Mouse (Mus musculus) G1E (cell line): ENCODE measurements around the gene Qk. TPM values are rescaled to one million over a fixed set of nuclear protein-coding genes. Genes with fewer than 3 reads are reported as not detected.

Experiments used
- ATAC-seq: 2 replicates; pipeline ENCODE4 v1.8.0; 2016; ENCODE audit warnings: mild to moderate bottlenecking; ENCODE audit not compliant: insufficient number of reproducible peaks, poor library complexity, low FRiP score, severe bottlenecking; ENCODE audit errors: extremely low read depth
- DNase-seq: peaks from one replicate; pipeline ENCODE4 v3.0.0; 2012; ENCODE audit warnings: low spot score
- H3K27me3 ChIP-seq: 2 replicates; pipeline ENCODE4 v1.6.1; 2012; ENCODE audit warnings: mild to moderate bottlenecking, low read length, inconsistent platforms; ENCODE audit not compliant: insufficient read depth
- H3K36me3 ChIP-seq: replicated peaks from 2 replicates; pipeline ENCODE3; 2012; ENCODE audit warnings: mild to moderate bottlenecking, inconsistent platforms
- H3K4me1 ChIP-seq: 2 replicates; pipeline ENCODE4 v1.6.1; 2012; ENCODE audit warnings: low read depth, low read length, inconsistent platforms, mixed read lengths; ENCODE audit not compliant: insufficient read depth
- H3K4me3 ChIP-seq: 2 replicates; pipeline ENCODE4 v1.5.1; 2012; ENCODE audit warnings: low read depth, mild to moderate bottlenecking, inconsistent platforms, low read length, moderate library complexity, mixed read lengths
- H3K9me3 ChIP-seq: replicated peaks from 2 replicates; pipeline ENCODE4 v1.6.1; 2012; ENCODE audit warnings: inconsistent platforms
- CTCF ChIP-seq: IDR thresholded peaks from 2 replicates; pipeline ENCODE4 v1.5.1; 2012; ENCODE audit warnings: low read depth, low read length, inconsistent platforms, mixed read lengths
- GATA1 ChIP-seq: IDR thresholded peaks from 2 replicates; pipeline ENCODE4 v1.6.1; 2012; ENCODE audit warnings: borderline replicate concordance, low read length, inconsistent platforms, mixed read lengths
- GATA2 ChIP-seq: IDR thresholded peaks from 2 replicates; pipeline ENCODE4 v1.6.1; 2012; ENCODE audit warnings: low read depth, low read length, inconsistent platforms, borderline replicate concordance
- POLR2AphosphoS5 ChIP-seq: IDR thresholded peaks from 2 replicates; pipeline ENCODE4 v1.6.1; 2012; ENCODE audit warnings: low read depth, low read length, inconsistent platforms; ENCODE audit not compliant: insufficient replicate concordance
- TAL1 ChIP-seq: conservative IDR thresholded peaks from 2 replicates; pipeline ENCODE4 v1.6.1; 2012; ENCODE audit warnings: low read depth, low read length, inconsistent platforms, mixed read lengths
- polyA plus RNA-seq: library from polyadenylated mRNA; stranded (reverse); fragments of >175 nt; gene quantifications from 2 replicates; pipeline ENCODE4 v1.2.3, GENCODE M21; 2012
- total RNA-seq, 2 experiments: library from RNA; stranded (forward) in 1 of 2; stranded (reverse) in 1 of 2; fragments of 200-1000 nt in 1 of 2; fragments of >200 nt in 1 of 2; fragmentation: Nextera tagmentation in 1 of 2; gene quantifications; 2 replicates each; pipeline ENCODE4 v1.2.3; 2014 to 2017

Gene Qk
- total and polyA plus RNA-seq, 3 experiments, result 9.5 to 419 (median 65.7) TPM

DNA sequence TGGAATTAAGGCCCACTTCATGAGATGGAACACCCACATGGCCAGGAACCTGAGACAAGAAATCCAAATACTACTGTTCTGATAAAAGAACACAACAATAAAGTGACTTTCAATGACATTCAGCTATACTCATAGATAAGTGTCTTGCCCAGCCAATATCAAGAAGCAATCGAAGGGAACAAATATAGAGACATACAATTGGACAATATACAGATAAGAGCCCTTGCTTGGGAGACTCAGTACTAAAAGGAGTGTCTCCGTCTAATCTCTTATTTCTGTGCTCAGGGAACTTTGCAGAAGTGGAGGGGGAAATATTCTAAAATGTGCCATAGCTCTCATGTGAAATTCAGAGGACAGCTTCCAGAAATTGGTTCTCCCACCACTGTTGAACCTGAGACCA lies 83.1 kb downstream of the Qk start:
- H3K27me3 ChIP-seq, result no peaks in the 10 kb centered on the region
- H3K36me3 ChIP-seq, result peaks cover 16% of the 10 kb centered on the region
- ATAC-seq (no peak), DNase-seq (no peak)
- TF ChIP-seq TAL1, result no peak
- H3K9me3 ChIP-seq, result no peaks in the 10 kb centered on the region
- no peaks in the 10 kb centered on the region for H3K4me1 ChIP-seq
- H3K4me3 ChIP-seq, result no peak overlapping the region

DNA sequence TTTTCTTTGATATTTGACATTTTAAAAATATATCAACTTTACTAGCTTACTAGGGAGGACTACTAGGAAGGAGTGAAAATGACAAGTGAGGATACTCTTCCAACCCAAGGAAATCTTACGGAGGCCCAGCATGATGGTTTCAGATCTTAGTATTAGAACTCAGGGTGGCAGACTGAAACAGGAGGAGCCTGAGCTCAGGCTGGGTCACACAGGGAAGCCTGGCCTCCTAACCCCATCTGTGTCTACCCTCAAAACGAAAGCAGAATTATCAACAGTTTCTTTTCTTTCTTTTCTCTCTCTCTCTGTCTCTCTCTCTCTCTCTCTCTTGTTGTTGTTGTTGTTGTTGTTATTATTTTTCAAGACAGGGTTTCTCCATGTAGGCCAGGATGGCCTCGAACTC lies 87.2 kb downstream of the Qk start:
- no peak overlapping the region for H3K4me3 ChIP-seq
- ATAC-seq (no peak), DNase-seq (no peak)

GRCm38 (mm10) chr17:10227798-10228538 lies 91.7 kb downstream of the Qk start:
- ATAC-seq (no peak), DNase-seq (no peak)
- Histone ChIP-seq H3K27me3 (no peaks in the 10 kb centered on the region), H3K4me1 (no peaks in the 10 kb centered on the region), H3K36me3 (peaks cover 9% of the 10 kb centered on the region), H3K9me3 (no peaks in the 10 kb centered on the region), H3K4me3 (no peak overlapping the region)
- TF ChIP-seq POLR2AphosphoS5, result no peak

More for the DNA sequence above, 87.2 kb downstream of the Qk start:
- Histone ChIP-seq H3K4me1 (no peaks in the 10 kb centered on the region), H3K27me3 (no peaks in the 10 kb centered on the region), H3K36me3 (peaks cover 18% of the 10 kb centered on the region), H3K9me3 (no peaks in the 10 kb centered on the region)
- no peak for TF ChIP-seq POLR2AphosphoS5
- no peak for TF ChIP-seq GATA1
- TF ChIP-seq TAL1, result no peak
- TF ChIP-seq GATA2, result no peak
- TF ChIP-seq CTCF, result no peak

DNA sequence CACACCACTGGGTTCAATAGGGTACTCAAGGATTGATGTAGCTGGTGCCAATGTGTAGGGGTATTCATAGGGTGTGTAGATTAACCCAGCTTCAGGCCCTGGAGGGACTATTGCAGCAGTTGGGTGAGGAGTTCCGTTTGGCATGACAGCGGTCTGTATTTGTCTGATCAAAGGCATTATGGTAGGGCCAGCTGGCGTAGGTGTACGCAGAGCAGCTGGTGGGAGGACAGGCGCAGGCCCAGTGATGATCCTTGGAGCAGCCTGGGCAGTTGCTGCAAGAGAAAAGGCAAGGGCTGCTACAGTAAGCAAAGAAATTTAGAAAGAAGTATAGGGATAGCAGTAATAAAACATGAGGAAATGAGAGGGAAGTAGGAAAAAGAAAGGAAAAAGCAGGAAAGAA lies 103.5 kb downstream of the Qk start:
- Histone ChIP-seq H3K36me3 (peaks cover 24% of the 10 kb centered on the region), H3K4me1 (no peaks in the 10 kb centered on the region), H3K9me3 (no peaks in the 10 kb centered on the region), H3K27me3 (no peaks in the 10 kb centered on the region), H3K4me3 (no peak overlapping the region)
- TF ChIP-seq GATA2 (no peak), GATA1 (no peak), CTCF (no peak), TAL1 (no peak), POLR2AphosphoS5 (no peak)
- DNase-seq, result no peak
- no peak for ATAC-seq

GRCm38 (mm10) chr17:10209154-10209777 lies 110.4 kb downstream of the Qk start:
- DNase-seq (no peak), ATAC-seq (no peak)
- H3K9me3 ChIP-seq, result no peaks in the 10 kb centered on the region
- H3K4me3 ChIP-seq, result no peak overlapping the region
- no peaks in the 10 kb centered on the region for H3K27me3 ChIP-seq
- H3K4me1 ChIP-seq, result no peaks in the 10 kb centered on the region
- TF ChIP-seq GATA1 (no peak), CTCF (no peak), TAL1 (no peak), GATA2 (no peak), POLR2AphosphoS5 (no peak)
- H3K36me3 ChIP-seq, result peaks cover 34% of the 10 kb centered on the region

DNA sequence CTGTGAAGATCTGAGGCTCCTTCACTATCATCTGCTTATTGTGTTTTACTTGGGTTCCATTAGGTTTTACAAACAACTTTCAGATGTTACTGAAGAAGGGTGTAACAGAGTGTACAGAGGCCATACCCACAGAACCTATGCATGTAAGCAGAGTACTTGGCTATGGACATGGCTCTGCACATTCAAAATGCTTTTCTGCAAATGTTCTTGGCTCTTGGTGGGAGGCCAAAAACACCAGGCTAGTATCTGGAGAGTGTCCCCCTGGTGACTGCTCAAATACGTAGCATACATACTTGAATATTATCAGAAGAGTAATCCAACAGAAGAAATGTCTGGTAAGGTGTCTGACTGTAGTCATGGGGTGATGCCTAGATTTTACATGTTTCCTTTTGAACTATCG lies 121.0 kb downstream of the Qk start:
- TF ChIP-seq POLR2AphosphoS5, result no peak
- TF ChIP-seq CTCF, result no peak
- Histone ChIP-seq H3K4me3 (no peak overlapping the region), H3K9me3 (no peaks in the 10 kb centered on the region), H3K36me3 (peaks cover 23% of the 10 kb centered on the region), H3K27me3 (no peaks in the 10 kb centered on the region), H3K4me1 (no peaks in the 10 kb centered on the region)
- ATAC-seq (no peak), DNase-seq (no peak)

GRCm38 (mm10) chr17:10198231-10198630 lies 121.4 kb downstream of the Qk start:
- no peak for ATAC-seq
- Histone ChIP-seq H3K36me3 (peaks cover 22% of the 10 kb centered on the region), H3K27me3 (no peaks in the 10 kb centered on the region), H3K4me1 (no peaks in the 10 kb centered on the region), H3K9me3 (no peaks in the 10 kb centered on the region), H3K4me3 (no peak overlapping the region)
- DNase-seq, result no peak
- TF ChIP-seq CTCF (no peak), GATA1 (no peak), POLR2AphosphoS5 (no peak), TAL1 (no peak), GATA2 (no peak)
